Mouse (Mus musculus): ENCODE results near the gene Kmt5a. TPM values are rescaled to one million over a fixed set of nuclear protein-coding genes. Genes with fewer than 3 reads are reported as not detected.

Gene Kmt5a
- polyA plus RNA-seq, 1 experiment from 2014 or later, result 50.4 TPM

DNA sequence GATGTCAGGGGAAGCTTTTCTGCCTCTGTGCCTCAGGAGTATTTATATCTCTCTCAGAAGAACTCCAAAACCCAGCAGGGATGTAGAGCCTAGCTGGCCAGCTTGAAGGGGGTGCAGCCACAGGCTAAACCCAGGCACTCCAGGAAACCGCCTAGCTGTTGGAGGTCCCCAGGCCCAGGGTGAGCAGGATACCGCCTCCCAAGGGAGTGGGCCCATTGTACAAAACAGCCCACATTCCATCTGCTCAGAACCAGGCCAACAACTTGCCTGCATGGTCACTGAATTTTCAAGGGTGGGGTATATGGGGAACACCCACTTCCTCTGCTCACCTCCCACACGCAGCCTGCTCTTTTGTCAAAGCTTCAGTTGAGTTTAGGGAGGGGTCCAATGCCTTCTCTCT lies 60.8 kb downstream of the Kmt5a start:
- Histone ChIP-seq H3K27ac (ENCODE audit: low read length) (no peak overlapping the region), H3K9ac (ENCODE audit: low read length) (no peak overlapping the region), H3K4me2 (ENCODE audit: low read depth, low read length) (no peak overlapping the region), H3K9me3 (replicated peaks; ENCODE audit: control insufficient read depth, low read length) (no peaks in the 10 kb centered on the region), H3K4me3 (replicated peaks; ENCODE audit: low read length) (no peak overlapping the region), H3K4me1 (ENCODE audit: control insufficient read depth, insufficient read depth, low read length) (peaks cover 6% of the 10 kb centered on the region; the same call in 1 of the 2 replicates), H3K27me3 (ENCODE audit: control insufficient read depth, insufficient read depth, low read length) (no peaks in the 10 kb centered on the region), H3K36me3 (ENCODE audit: control insufficient read depth, insufficient read depth, low read length) (no peaks in the 10 kb centered on the region)
- 86% methylated on average over 3 of the region's 3 CpGs for WGBS
- no peak for ATAC-seq (ENCODE audit: insufficient read depth, low FRiP score)

DNA sequence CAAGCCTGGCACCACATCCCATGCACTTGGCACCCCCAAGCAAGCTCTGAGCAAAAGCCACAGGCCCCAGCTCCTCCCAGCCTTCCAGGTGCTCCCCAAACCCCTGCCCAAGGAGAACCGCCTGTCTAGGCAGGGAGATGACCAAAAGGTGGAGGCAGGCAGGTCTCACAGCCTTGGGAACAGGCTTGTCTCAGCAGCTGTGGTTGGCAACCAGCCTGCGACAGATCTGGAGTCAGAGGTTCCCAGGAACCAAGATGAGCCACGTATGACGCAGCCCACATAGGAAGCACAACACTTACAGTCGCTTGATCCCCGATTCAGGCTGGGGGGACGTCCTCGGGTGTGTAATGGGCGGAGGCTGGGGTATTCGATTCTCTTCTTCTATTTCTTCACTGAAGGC lies 61.8 kb downstream of the Kmt5a start:
- Histone ChIP-seq H3K9ac (ENCODE audit: low read length) (no peak overlapping the region), H3K27me3 (ENCODE audit: control insufficient read depth, insufficient read depth, low read length) (no peaks in the 10 kb centered on the region), H3K4me2 (ENCODE audit: low read depth, low read length) (no peak overlapping the region), H3K36me3 (ENCODE audit: control insufficient read depth, insufficient read depth, low read length) (no peaks in the 10 kb centered on the region), H3K4me1 (ENCODE audit: control insufficient read depth, insufficient read depth, low read length) (peaks cover 12% of the 10 kb centered on the region), H3K9me3 (replicated peaks; ENCODE audit: control insufficient read depth, low read length) (no peaks in the 10 kb centered on the region), H3K4me3 (replicated peaks; ENCODE audit: low read length) (no peak overlapping the region), H3K27ac (ENCODE audit: low read length) (no peak overlapping the region)
- 87% methylated on average over 10 of the region's 10 CpGs for WGBS
- no peak for ATAC-seq (ENCODE audit: insufficient read depth, low FRiP score)

DNA sequence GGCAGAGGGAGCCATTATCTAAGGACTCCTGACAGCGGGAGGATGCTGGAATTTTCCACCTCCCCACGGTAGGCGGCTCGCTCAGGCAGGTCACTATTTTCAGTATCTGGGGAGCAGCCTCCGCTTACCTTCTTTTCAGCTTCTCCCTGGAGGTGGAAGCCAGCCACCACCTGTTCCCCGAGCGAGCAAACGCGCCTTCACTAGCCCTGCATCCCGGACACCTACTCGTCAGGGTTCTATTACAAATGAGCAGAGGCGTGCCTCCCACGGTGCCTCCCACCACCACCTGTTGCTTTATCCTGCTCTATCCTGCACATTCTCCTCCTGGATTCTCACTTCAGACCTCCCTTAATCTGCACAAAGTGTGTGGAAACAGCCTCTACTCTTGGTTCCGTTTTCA lies 64.0 kb downstream of the Kmt5a start:
- H3K4me2 ChIP-seq (ENCODE audit: low read depth, low read length), result no peak overlapping the region
- no peak overlapping the region for H3K4me3 ChIP-seq (replicated peaks; ENCODE audit: low read length)
- H3K36me3 ChIP-seq (ENCODE audit: control insufficient read depth, insufficient read depth, low read length), result no peaks in the 10 kb centered on the region
- peaks cover 11% of the 10 kb centered on the region for H3K4me1 ChIP-seq (ENCODE audit: control insufficient read depth, insufficient read depth, low read length)
- H3K9ac ChIP-seq (ENCODE audit: low read length), result no peak overlapping the region
- no peak for ATAC-seq (ENCODE audit: insufficient read depth, low FRiP score)
- no peaks in the 10 kb centered on the region for H3K27me3 ChIP-seq (ENCODE audit: control insufficient read depth, insufficient read depth, low read length)
- H3K27ac ChIP-seq (ENCODE audit: low read length), result no peak overlapping the region
- 63% methylated on average over 14 of the region's 14 CpGs for WGBS
- no peaks in the 10 kb centered on the region for H3K9me3 ChIP-seq (replicated peaks; ENCODE audit: control insufficient read depth, low read length)

DNA sequence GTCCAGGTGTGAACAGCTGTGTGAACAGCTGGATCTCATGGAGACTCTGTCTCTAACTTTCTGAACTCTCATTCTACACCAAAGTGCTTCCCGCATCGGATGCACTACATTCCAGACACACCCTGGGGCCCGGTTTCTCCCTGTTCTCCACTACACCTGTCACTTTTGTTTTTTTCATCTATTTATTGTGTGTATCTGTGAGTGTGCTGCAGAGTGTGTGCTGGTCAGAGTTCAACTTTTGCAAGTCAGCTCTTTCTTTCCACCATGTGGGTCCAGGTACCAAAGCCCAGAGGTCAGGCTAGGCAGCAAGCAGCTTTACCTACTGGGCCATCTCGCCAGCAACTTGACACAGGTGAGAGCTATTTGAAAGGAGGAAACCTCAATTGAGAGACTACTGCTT lies 65.5 kb downstream of the Kmt5a start:
- H3K36me3 ChIP-seq (ENCODE audit: control insufficient read depth, insufficient read depth, low read length), result no peaks in the 10 kb centered on the region
- 64% methylated on average over 4 of the region's 4 CpGs for WGBS
- ATAC-seq (ENCODE audit: insufficient read depth, low FRiP score), result no peak

DNA sequence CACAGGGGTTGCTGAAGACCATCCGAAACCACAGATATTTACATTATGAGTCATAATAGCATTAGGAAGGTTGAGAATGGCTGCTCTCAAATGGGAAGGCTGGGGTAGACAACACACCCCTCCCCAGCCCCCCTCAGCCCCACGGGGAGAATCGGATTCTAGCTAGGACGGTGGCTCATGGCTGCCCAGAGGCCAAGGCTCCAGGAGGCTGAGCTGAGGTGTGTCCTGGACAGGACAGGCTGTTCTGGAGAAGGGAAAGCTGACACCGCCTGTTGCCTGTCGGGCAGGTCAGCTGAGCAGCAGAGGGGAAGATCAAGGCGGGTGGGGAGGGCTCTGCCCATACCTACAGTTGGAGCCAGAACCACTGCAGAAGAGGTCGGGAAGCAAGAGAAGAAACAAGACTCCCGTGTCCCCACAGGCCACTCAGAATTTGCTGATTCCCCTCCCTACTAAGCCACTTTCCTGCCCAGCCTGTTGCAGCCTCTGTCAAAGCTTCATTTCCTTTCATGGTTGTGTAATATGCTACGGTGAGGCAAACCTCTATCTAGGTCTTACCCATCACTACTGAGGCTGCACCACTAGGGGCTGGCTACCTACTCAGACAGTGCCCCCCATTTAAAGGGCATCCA lies 67.1 kb downstream of the Kmt5a start:
- Histone ChIP-seq H3K9ac (ENCODE audit: low read length) (peak overlapping the region; percentile 43; the same call in 1 of the 2 replicates), H3K27ac (ENCODE audit: low read length) (peak overlapping the region; percentile 37; the same call in 1 of the 2 replicates), H3K27me3 (ENCODE audit: control insufficient read depth, insufficient read depth, low read length) (no peaks in the 10 kb centered on the region), H3K4me1 (ENCODE audit: control insufficient read depth, insufficient read depth, low read length) (peaks cover 14% of the 10 kb centered on the region), H3K36me3 (ENCODE audit: control insufficient read depth, insufficient read depth, low read length) (no peaks in the 10 kb centered on the region), H3K9me3 (replicated peaks; ENCODE audit: control insufficient read depth, low read length) (no peaks in the 10 kb centered on the region), H3K4me2 (ENCODE audit: low read depth, low read length) (no peak overlapping the region), H3K4me3 (replicated peaks; ENCODE audit: low read length) (no peak overlapping the region)
- WGBS, result 38% methylated on average over 10 of the region's 10 CpGs
- peak; percentile 22 for ATAC-seq (ENCODE audit: insufficient read depth, low FRiP score)

More for the DNA sequence above, 65.5 kb downstream of the Kmt5a start:
- no peak overlapping the region for H3K4me3 ChIP-seq (replicated peaks; ENCODE audit: low read length)
- H3K9ac ChIP-seq (ENCODE audit: low read length), result no peak overlapping the region
- H3K9me3 ChIP-seq (replicated peaks; ENCODE audit: control insufficient read depth, low read length), result no peaks in the 10 kb centered on the region
- no peak overlapping the region for H3K27ac ChIP-seq (ENCODE audit: low read length)
- no peaks in the 10 kb centered on the region for H3K27me3 ChIP-seq (ENCODE audit: control insufficient read depth, insufficient read depth, low read length)
- H3K4me2 ChIP-seq (ENCODE audit: low read depth, low read length), result no peak overlapping the region
- H3K4me1 ChIP-seq (ENCODE audit: control insufficient read depth, insufficient read depth, low read length), result peaks cover 14% of the 10 kb centered on the region

DNA sequence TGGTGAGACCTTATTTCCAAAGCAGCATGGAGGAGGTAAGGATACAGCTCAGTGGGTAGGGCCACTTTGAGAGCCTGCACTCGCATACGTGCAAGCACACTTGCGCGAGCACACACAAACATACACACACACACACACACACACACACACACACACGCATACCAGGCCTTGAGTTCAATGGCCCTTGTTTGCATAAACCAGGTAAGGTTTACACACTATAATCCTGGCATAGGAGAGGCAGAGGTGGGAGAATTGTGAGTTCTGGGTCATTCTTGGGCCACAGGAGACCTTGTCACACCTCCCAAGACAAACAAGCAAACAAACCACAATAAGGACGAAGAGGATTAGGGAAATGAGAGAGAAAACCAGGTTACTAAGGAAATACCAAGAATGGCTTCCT lies 69.5 kb downstream of the Kmt5a start:
- Histone ChIP-seq H3K27ac (ENCODE audit: low read length) (no peak overlapping the region), H3K4me3 (replicated peaks; ENCODE audit: low read length) (no peak overlapping the region), H3K9ac (ENCODE audit: low read length) (no peak overlapping the region), H3K4me1 (ENCODE audit: control insufficient read depth, insufficient read depth, low read length) (peaks cover 14% of the 10 kb centered on the region), H3K4me2 (ENCODE audit: low read depth, low read length) (no peak overlapping the region), H3K36me3 (ENCODE audit: control insufficient read depth, insufficient read depth, low read length) (0 out of 2 replicates have a peak, but pooled peaks cover 2% of the 10 kb centered on the region), H3K9me3 (replicated peaks; ENCODE audit: control insufficient read depth, low read length) (no peaks in the 10 kb centered on the region), H3K27me3 (ENCODE audit: control insufficient read depth, insufficient read depth, low read length) (no peaks in the 10 kb centered on the region)
- 69% methylated on average over 6 of the region's 6 CpGs for WGBS
- peak; percentile 64; the same call in 1 of the 2 replicates for ATAC-seq (ENCODE audit: insufficient read depth, low FRiP score)

DNA sequence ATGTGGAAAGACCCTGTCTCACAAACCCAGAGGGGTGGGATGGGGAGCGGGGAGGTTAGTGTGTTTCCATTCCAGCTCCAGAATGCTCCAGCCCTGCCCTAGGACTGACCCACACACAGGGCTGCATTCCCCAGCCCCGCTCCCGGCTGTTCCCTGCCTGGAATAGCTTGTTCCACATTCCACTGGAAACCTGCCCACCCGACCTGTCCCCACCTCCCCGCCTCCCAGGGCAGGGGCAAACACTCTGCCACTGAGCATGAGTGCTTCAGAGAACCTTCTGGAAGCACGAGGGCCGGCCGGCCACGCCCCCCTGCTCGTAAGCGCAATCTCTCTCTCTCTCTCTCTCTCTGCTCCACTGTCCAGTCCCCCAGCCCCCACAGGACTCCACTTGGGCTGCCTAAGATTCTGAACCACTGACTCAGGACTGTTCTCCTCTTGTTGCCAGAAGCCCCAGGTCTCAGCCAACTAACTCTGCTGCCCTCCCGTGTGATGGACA lies 70.1 kb downstream of the Kmt5a start:
- WGBS, result 51% methylated on average over 12 of the region's 12 CpGs
- Histone ChIP-seq H3K9me3 (replicated peaks; ENCODE audit: control insufficient read depth, low read length) (no peaks in the 10 kb centered on the region), H3K9ac (ENCODE audit: low read length) (peak overlapping the region; percentile 31; the same call in 1 of the 2 replicates), H3K36me3 (ENCODE audit: control insufficient read depth, insufficient read depth, low read length) (0 out of 2 replicates have a peak, but pooled peaks cover 5% of the 10 kb centered on the region), H3K4me1 (ENCODE audit: control insufficient read depth, insufficient read depth, low read length) (peaks cover 14% of the 10 kb centered on the region), H3K4me3 (replicated peaks; ENCODE audit: low read length) (no peak overlapping the region), H3K27me3 (ENCODE audit: control insufficient read depth, insufficient read depth, low read length) (no peaks in the 10 kb centered on the region), H3K4me2 (ENCODE audit: low read depth, low read length) (no peak overlapping the region), H3K27ac (ENCODE audit: low read length) (peak overlapping the region; percentile 41; the same call in 1 of the 2 replicates)
- ATAC-seq (ENCODE audit: insufficient read depth, low FRiP score), result peak; percentile 28; the same call in 1 of the 2 replicates

DNA sequence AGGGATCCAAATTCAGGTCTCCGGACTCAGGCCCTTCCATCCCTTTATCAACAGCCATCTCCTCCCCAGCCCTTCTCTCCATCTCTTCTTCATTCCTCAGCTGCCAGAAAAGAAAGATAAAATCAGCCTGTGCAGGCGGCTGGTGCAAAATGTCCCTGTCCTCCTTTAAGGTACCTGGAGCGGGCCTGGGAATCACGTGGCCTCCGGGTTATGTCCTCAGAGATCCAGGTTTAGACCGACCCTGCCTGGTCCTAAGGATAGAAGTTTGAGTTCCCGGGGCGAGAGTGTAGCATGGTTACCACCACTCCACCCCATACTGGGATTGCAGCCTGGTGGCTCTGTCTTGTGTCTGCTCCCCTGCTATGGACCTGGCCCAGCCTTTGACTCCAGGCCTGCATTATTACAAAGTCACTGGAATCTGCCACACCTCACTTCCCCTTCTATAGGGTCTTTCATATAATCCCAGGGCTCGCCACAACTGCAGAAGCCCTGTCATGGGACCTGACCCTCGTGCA lies 70.9 kb downstream of the Kmt5a start:
- H3K9me3 ChIP-seq (replicated peaks; ENCODE audit: control insufficient read depth, low read length), result no peaks in the 10 kb centered on the region
- H3K4me2 ChIP-seq (ENCODE audit: low read depth, low read length), result no peak overlapping the region
- no peak overlapping the region for H3K4me3 ChIP-seq (replicated peaks; ENCODE audit: low read length)
- H3K36me3 ChIP-seq (ENCODE audit: control insufficient read depth, insufficient read depth, low read length), result 0 out of 2 replicates have a peak, but pooled peaks cover 5% of the 10 kb centered on the region
- no peak for ATAC-seq (ENCODE audit: insufficient read depth, low FRiP score)
- H3K4me1 ChIP-seq (ENCODE audit: control insufficient read depth, insufficient read depth, low read length), result peaks cover 14% of the 10 kb centered on the region
- no peak overlapping the region for H3K9ac ChIP-seq (ENCODE audit: low read length)
- H3K27ac ChIP-seq (ENCODE audit: low read length), result no peak overlapping the region
- no peaks in the 10 kb centered on the region for H3K27me3 ChIP-seq (ENCODE audit: control insufficient read depth, insufficient read depth, low read length)
- WGBS, result 82% methylated on average over 10 of the region's 10 CpGs

All from stomach, embryonic 16.5 days (tissue).